Mouse (Mus musculus) intestine, embryonic 16.5 days (tissue): ENCODE data around the gene Fam205c. TPM values are rescaled to one million over a fixed set of nuclear protein-coding genes. Genes with fewer than 3 reads are reported as not detected.

Experiments
- ATAC-seq: fragments of 200-750 bp; cut with Nextera tagmentation; 2 replicates; pipeline ENCODE4 v1.8.0; 2017; ENCODE audit warnings: moderate TSS enrichment, moderate library complexity
- H3K27ac ChIP-seq: fragments of 300-500 bp; sonication (generic); 2 replicates; pipeline ENCODE4 v1.5.1; 2014; ENCODE audit warnings: mild to moderate bottlenecking, low read length
- H3K27me3 ChIP-seq: fragments of 300-500 bp; sonication (generic); replicated peaks from 2 replicates; pipeline ENCODE4 v1.6.1; 2014; ENCODE audit warnings: low read length, control low read depth, mixed read lengths; ENCODE audit not compliant: control insufficient read depth, insufficient read depth
- H3K36me3 ChIP-seq: fragments of 300-500 bp; sonication (generic); 2 replicates; pipeline ENCODE4 v1.6.1; 2014; ENCODE audit warnings: low read length, control low read depth; ENCODE audit not compliant: control insufficient read depth, insufficient read depth
- H3K4me1 ChIP-seq: fragments of 300-500 bp; sonication (generic); 2 replicates; pipeline ENCODE4 v1.6.1; 2014; ENCODE audit warnings: low read length, control low read depth, mixed read lengths; ENCODE audit not compliant: control insufficient read depth, insufficient read depth
- H3K4me2 ChIP-seq: fragments of 300-500 bp; sonication (generic); 2 replicates; pipeline ENCODE4 v1.6.1; 2014; ENCODE audit warnings: low read depth, low read length, control low read depth
- H3K4me3 ChIP-seq: fragments of 300-500 bp; sonication (generic); 2 replicates; pipeline ENCODE4 v1.5.1; 2014; ENCODE audit warnings: mild to moderate bottlenecking, low read length
- H3K9ac ChIP-seq: fragments of 300-500 bp; sonication (generic); 2 replicates; pipeline ENCODE4 v1.6.1; 2014; ENCODE audit warnings: low read depth, low read length
- H3K9me3 ChIP-seq: fragments of 300-500 bp; sonication (generic); 2 replicates; pipeline ENCODE4 v1.6.1; 2016; ENCODE audit warnings: low read length, control low read depth; ENCODE audit not compliant: control insufficient read depth
- WGBS: fragments of 180-500 bp; shearing (Covaris S2); extraction: QIAGEN DNeasy Blood & Tissue Kit; methylation state at CpG from one replicate; pipeline ENCODE4 v1.1.7; 2014; 5-methylcytosine and 5-hydroxymethylcytosine counted together
- polyA plus RNA-seq: library from polyadenylated mRNA; unstranded; fragments of >200 nt; fragmentation: Nextera tagmentation; extraction: Ambion mirVana; gene quantifications from 2 replicates; pipeline ENCODE4 v1.2.1, GENCODE M21; 2015

Gene Fam205c
- polyA plus RNA-seq, 1 experiment from 2014 or later = 0.37 TPM

DNA sequence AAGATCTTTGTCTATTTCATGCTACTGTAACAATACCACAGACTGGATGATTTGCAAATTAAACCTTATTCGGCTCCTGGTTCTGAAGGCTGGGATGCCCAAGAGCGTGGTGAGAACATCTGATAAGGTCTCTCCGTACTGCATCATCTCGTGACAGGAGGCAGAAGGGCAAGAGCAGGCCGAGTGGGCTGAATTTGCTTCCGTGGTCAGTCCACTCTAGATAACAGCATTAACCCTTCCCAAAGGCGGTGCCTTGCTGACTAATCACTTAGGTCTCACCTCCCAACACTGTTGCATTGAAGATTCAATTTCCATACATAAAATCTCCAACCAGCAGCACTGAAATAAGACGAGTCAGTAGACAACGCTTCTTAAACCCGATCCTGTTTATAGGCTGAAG is 39.4 kb upstream of the Fam205c start:
- ATAC-seq = no peak
- Histone ChIP-seq H3K4me1 (peaks cover 3% of the 10 kb centered on the region; the same call in 1 of the 2 replicates), H3K9ac (no peak overlapping the region), H3K27ac (no peak overlapping the region), H3K4me3 (no peak overlapping the region), H3K27me3 (peaks cover 31% of the 10 kb centered on the region), H3K36me3 (no peaks in the 10 kb centered on the region), H3K9me3 (no peaks in the 10 kb centered on the region), H3K4me2 (no peak overlapping the region)
- 44% methylated on average over 10 of the region's 10 CpGs for WGBS

DNA sequence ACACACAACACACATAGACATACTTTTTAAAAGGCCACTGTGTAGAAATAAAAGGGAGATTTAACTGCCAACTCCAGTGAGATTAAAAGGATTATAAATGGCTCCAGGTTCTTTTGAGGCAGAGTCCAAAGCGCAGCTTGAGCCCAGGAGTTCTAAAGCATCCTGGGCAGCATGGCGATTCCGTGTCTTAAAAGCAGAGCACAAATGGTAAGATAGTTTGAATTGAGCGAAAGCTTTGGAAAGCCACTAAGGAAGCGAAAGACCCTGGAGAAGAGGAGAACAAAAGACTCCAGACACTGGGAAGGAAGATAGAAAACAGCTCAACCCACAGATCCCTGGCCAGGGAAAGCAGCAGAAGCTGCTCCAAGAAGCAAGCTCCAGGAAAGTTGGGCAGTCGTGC is 30.9 kb upstream of the Fam205c start:
- Histone ChIP-seq H3K27ac (no peak overlapping the region), H3K9ac (no peak overlapping the region), H3K4me2 (no peak overlapping the region), H3K4me3 (no peak overlapping the region), H3K27me3 (no peaks in the 10 kb centered on the region), H3K9me3 (no peaks in the 10 kb centered on the region), H3K4me1 (no peaks in the 10 kb centered on the region), H3K36me3 (no peaks in the 10 kb centered on the region)
- 82% methylated on average over 6 of the region's 6 CpGs for WGBS
- ATAC-seq = no peak

DNA sequence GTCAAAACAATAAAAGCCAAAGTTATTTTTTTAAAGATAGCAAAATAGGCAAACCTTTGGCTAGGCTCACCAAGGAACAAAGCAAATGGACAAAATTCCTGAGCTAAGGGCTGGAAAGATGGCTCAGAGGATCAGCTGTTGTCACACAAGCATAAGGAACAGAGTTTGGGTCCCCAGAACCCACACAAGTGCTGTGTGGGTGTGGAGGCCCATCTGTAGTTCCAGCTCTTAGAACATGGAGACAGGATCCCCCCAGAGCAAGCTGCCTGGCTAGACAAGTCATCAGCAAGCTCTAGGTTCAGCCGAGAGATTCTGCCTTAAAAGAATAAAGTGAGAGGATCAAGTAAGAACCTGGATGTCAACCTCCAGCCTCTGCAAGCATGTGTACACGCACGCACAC is 30.5 kb upstream of the Fam205c start:
- ATAC-seq = no peak
- H3K27me3 ChIP-seq = no peaks in the 10 kb centered on the region
- no peak overlapping the region for H3K4me3 ChIP-seq
- H3K4me1 ChIP-seq = no peaks in the 10 kb centered on the region
- no peaks in the 10 kb centered on the region for H3K36me3 ChIP-seq
- H3K4me2 ChIP-seq = no peak overlapping the region
- no peaks in the 10 kb centered on the region for H3K9me3 ChIP-seq
- H3K9ac ChIP-seq = no peak overlapping the region
- 87% methylated on average over 3 of the region's 3 CpGs for WGBS
- no peak overlapping the region for H3K27ac ChIP-seq

DNA sequence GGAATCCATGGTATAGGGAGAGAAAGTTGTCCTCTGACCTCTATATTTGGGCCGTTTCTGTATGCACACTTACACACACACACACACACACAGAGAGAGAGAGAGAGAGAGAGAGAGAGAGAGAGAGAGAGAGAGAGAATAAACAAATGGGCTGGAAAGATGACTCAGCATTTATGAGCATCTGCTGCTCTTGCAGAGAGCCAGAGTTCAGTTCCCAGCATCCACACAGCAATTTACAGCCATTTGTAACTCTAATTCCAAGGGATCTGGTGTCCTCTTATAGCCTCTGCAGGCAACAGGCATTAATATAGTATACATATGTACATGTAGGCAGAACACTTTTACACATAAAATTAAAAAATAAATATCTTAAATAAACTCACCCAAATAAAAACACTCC is 29.9 kb upstream of the Fam205c start:
- no peaks in the 10 kb centered on the region for H3K4me1 ChIP-seq
- H3K4me2 ChIP-seq = no peak overlapping the region
- H3K36me3 ChIP-seq = no peaks in the 10 kb centered on the region
- no peak overlapping the region for H3K4me3 ChIP-seq
- no peak overlapping the region for H3K9ac ChIP-seq
- WGBS = 47% methylated on average over 1 of the region's 1 CpGs
- no peaks in the 10 kb centered on the region for H3K9me3 ChIP-seq
- H3K27me3 ChIP-seq = no peaks in the 10 kb centered on the region
- no peak for ATAC-seq
- no peak overlapping the region for H3K27ac ChIP-seq

DNA sequence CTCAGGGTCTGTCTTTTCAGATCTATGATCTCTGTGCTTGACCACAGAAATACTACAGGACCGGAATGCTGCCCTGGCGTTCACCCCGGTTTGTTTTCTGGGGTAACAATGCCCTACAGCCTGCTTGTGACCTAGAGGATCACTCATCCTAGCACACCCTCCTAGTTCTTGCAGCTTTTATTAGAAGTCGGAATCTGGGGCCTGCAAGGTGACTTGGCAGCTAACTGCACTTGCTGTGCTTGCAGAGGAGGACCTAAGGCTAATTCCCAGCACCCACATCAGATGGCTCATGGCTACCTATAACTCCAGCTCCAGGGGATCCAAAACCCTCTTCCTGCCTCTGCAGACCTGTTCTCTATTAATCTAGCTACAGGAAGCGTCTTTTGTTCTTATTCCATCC is 28.7 kb upstream of the Fam205c start:
- Histone ChIP-seq H3K27me3 (no peaks in the 10 kb centered on the region), H3K9me3 (no peaks in the 10 kb centered on the region), H3K4me2 (no peak overlapping the region), H3K4me1 (no peaks in the 10 kb centered on the region), H3K27ac (no peak overlapping the region), H3K36me3 (no peaks in the 10 kb centered on the region), H3K9ac (no peak overlapping the region), H3K4me3 (no peak overlapping the region)
- 90% methylated on average over 5 of the region's 5 CpGs for WGBS
- no peak for ATAC-seq

DNA sequence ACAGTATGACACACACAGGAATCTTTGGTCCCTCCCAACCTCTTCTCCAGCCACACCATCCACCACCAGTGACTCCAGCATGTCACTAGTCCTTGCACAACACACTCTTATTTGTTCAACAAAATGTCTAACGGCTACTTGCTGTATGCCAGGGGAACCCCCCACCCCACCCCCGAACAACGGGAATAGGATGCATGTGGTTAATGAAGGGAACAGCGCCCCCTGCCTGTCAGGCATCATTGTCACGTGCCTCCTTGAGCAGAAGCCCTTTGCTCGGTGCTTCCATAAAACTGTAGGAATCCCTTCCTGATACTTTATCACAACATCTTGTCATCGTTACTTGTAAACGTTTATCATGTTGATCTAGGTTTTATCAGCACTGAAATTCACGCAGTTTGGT is 28.1 kb upstream of the Fam205c start:
- no peaks in the 10 kb centered on the region for H3K4me1 ChIP-seq
- H3K9ac ChIP-seq = no peak overlapping the region
- WGBS = 50% methylated on average over 9 of the region's 9 CpGs
- H3K9me3 ChIP-seq = no peaks in the 10 kb centered on the region
- H3K4me2 ChIP-seq = no peak overlapping the region
- H3K27me3 ChIP-seq = no peaks in the 10 kb centered on the region
- no peak overlapping the region for H3K27ac ChIP-seq
- H3K4me3 ChIP-seq = no peak overlapping the region
- no peak for ATAC-seq
- no peaks in the 10 kb centered on the region for H3K36me3 ChIP-seq

DNA sequence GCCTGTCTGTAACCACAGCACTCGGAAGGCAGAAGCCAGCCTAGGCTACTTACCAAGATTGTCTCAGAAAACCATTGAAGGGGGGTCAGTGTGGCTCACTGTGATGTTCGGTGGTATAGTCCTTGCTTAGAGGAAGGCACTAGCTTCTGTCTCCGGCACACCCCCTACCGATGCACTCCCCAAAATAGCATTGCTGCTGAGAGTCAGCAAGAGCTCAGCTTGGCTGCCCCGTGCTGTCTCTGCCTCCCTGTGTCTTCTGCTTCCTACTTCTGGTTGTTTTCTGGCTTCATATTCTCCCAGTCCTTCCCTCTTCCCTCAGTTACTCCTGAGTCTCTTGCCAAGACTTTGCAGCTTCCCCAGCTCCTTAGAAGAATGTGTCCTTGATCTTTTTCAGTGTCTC is 26.8 kb upstream of the Fam205c start:
- WGBS = 61% methylated on average over 5 of the region's 5 CpGs
- Histone ChIP-seq H3K27me3 (no peaks in the 10 kb centered on the region), H3K4me3 (no peak overlapping the region), H3K4me1 (no peaks in the 10 kb centered on the region), H3K9ac (no peak overlapping the region), H3K27ac (no peak overlapping the region), H3K4me2 (no peak overlapping the region), H3K9me3 (no peaks in the 10 kb centered on the region), H3K36me3 (no peaks in the 10 kb centered on the region)
- ATAC-seq = no peak

DNA sequence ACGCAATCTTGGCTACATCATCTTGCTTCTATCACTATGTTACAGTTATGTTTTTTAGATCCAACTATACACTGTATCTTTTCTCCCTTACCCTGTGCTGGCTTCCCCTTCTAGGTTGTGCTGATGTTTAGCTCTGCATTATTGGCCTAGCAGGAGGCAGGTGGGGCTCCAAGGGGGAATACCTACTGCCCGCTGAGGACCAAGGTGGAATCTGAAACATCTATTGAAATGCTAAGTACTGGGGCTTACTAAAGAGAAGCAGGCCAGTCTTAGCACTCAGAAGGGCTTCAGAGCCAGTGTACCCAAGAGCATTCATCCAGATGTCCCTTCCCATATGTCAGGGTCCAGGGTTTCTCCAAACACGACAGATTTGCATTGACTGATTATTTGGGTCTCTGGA is 24.9 kb upstream of the Fam205c start:
- no peak for ATAC-seq
- H3K36me3 ChIP-seq = no peaks in the 10 kb centered on the region
- H3K4me3 ChIP-seq = no peak overlapping the region
- H3K9ac ChIP-seq = no peak overlapping the region
- no peaks in the 10 kb centered on the region for H3K4me1 ChIP-seq
- H3K27ac ChIP-seq = no peak overlapping the region
- WGBS = 35% methylated on average over 3 of the region's 3 CpGs
- no peak overlapping the region for H3K4me2 ChIP-seq
- no peaks in the 10 kb centered on the region for H3K27me3 ChIP-seq
- no peaks in the 10 kb centered on the region for H3K9me3 ChIP-seq

DNA sequence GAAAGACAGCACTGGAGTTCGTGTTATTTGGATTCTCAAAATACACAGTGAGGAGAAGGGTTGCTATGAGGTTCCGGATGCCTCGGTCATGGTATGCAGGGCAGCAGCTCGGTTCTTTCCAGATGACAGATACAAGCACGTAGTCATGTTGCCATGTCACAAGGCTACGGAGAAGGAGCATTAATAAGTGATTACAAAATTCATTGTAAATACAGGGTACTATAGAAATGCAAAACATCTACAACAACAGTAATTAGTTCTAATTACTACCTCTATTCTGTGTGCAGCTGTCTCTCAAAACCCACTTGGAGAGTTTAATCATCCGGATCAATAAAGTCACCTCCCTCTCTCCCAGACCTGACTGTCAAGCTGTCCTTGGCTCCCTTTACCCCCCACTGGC is 21.1 kb upstream of the Fam205c start:
- no peaks in the 10 kb centered on the region for H3K4me1 ChIP-seq
- no peak overlapping the region for H3K27ac ChIP-seq
- H3K4me3 ChIP-seq = no peak overlapping the region
- no peak overlapping the region for H3K9ac ChIP-seq
- ATAC-seq = no peak
- no peaks in the 10 kb centered on the region for H3K27me3 ChIP-seq
- H3K4me2 ChIP-seq = no peak overlapping the region
- no peaks in the 10 kb centered on the region for H3K36me3 ChIP-seq
- H3K9me3 ChIP-seq = no peaks in the 10 kb centered on the region
- 70% methylated on average over 7 of the region's 7 CpGs for WGBS

DNA sequence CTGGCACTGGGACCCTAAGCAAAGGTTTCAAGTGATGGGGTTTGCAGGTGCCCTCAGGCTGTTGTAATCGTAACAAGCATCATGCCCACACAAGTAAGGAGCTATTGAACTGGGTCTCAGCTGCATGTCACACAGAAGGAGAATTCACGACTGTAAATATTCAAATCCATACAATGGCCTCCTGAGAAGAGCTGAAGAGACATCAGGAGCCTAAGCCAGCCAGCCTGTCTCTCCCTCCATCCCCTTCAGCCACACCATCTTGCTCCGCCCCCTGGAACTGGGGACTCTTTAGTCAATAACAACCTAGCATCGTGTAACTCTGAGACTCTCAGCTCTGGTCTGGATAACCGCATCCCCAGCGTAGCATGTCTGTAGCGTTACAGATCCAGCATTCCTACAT is 17.1 kb upstream of the Fam205c start:
- ATAC-seq = no peak
- Histone ChIP-seq H3K9ac (no peak overlapping the region), H3K4me2 (no peak overlapping the region), H3K4me1 (no peaks in the 10 kb centered on the region), H3K36me3 (no peaks in the 10 kb centered on the region), H3K4me3 (no peak overlapping the region), H3K27me3 (no peaks in the 10 kb centered on the region), H3K9me3 (no peaks in the 10 kb centered on the region), H3K27ac (no peak overlapping the region)
- WGBS = 67% methylated on average over 7 of the region's 7 CpGs
